Mouse (Mus musculus) heart, embryonic 15.5 days (tissue): ENCODE measurements around the gene Ptprq. TPM values are rescaled to one million over a fixed set of nuclear protein-coding genes. Genes with fewer than 3 reads are reported as not detected.

Source experiments
- ATAC-seq: fragments of 200-750 bp; cut with Nextera tagmentation; replicated peaks from 2 replicates; pipeline ENCODE4 v1.8.0; 2017; ENCODE audit warnings: low read depth, moderate TSS enrichment; ENCODE audit not compliant: insufficient number of reproducible peaks, insufficient read depth, low FRiP score
- H3K27ac ChIP-seq: fragments of 300-500 bp; sonication (generic); 2 replicates; pipeline ENCODE4 v1.5.1; 2015; ENCODE audit warnings: mild to moderate bottlenecking, inconsistent platforms
- H3K27me3 ChIP-seq: fragments of 300-500 bp; sonication (generic); 2 replicates; pipeline ENCODE4 v1.6.1; 2015; ENCODE audit warnings: inconsistent platforms
- H3K36me3 ChIP-seq: fragments of 300-500 bp; sonication (generic); 2 replicates; pipeline ENCODE4 v1.6.1; 2015; ENCODE audit warnings: mild to moderate bottlenecking, inconsistent platforms
- H3K4me1 ChIP-seq: fragments of 300-500 bp; sonication (generic); replicated peaks from 2 replicates; pipeline ENCODE4 v1.6.1; 2015; ENCODE audit warnings: inconsistent platforms
- H3K4me2 ChIP-seq: fragments of 300-500 bp; sonication (generic); 2 replicates; pipeline ENCODE4 v1.6.1; 2015; ENCODE audit warnings: inconsistent platforms, mild to moderate bottlenecking, moderate library complexity
- H3K4me3 ChIP-seq: fragments of 300-500 bp; sonication (generic); 2 replicates; pipeline ENCODE4 v1.5.1; 2015; ENCODE audit warnings: mild to moderate bottlenecking, inconsistent platforms
- H3K9ac ChIP-seq: fragments of 300-500 bp; sonication (generic); 2 replicates; pipeline ENCODE4 v1.6.1; 2015; ENCODE audit warnings: mild to moderate bottlenecking, inconsistent platforms
- H3K9me3 ChIP-seq: fragments of 300-500 bp; sonication (generic); replicated peaks from 2 replicates; pipeline ENCODE4 v1.6.1; 2016; ENCODE audit warnings: inconsistent platforms
- WGBS: fragments of 180-500 bp; shearing (Covaris S2); methylation state at CpG from one replicate; pipeline ENCODE4 v1.1.7; 2015; ENCODE audit warnings: mixed read lengths; 5-methylcytosine and 5-hydroxymethylcytosine counted together
- polyA plus RNA-seq: library from polyadenylated mRNA; unstranded; fragments of >200 nt; fragmentation: Nextera tagmentation; extraction: Ambion mirVana; gene quantifications from 2 replicates; pipeline ENCODE4 v1.2.1, GENCODE M21; 2015

Gene Ptprq
- polyA plus RNA-seq, 1 experiment from 2014 or later: 0.04 TPM

GRCm38 (mm10) chr10:107626648-107627047 is 93.2 kb downstream of the Ptprq start:
- 56% methylated on average over 1 of the region's 1 CpGs for WGBS

GRCm38 (mm10) chr10:107624211-107624610 is 95.6 kb downstream of the Ptprq start:
- no peaks in the 10 kb centered on the region for H3K27me3 ChIP-seq
- H3K4me1 ChIP-seq: no peaks in the 10 kb centered on the region
- H3K9ac ChIP-seq: no peak overlapping the region
- no peak overlapping the region for H3K4me3 ChIP-seq
- ATAC-seq: no peak
- H3K9me3 ChIP-seq: no peaks in the 10 kb centered on the region
- no peak overlapping the region for H3K4me2 ChIP-seq
- WGBS: 59% methylated on average over 4 of the region's 4 CpGs
- H3K27ac ChIP-seq: no peak overlapping the region
- no peaks in the 10 kb centered on the region for H3K36me3 ChIP-seq

More at GRCm38 (mm10) chr10:107626648-107627047, 93.2 kb downstream of the Ptprq start:
- no peak overlapping the region for H3K27ac ChIP-seq
- H3K4me3 ChIP-seq: no peak overlapping the region
- H3K9me3 ChIP-seq: no peaks in the 10 kb centered on the region
- H3K27me3 ChIP-seq: no peaks in the 10 kb centered on the region
- no peak overlapping the region for H3K4me2 ChIP-seq
- no peaks in the 10 kb centered on the region for H3K4me1 ChIP-seq
- no peaks in the 10 kb centered on the region for H3K36me3 ChIP-seq
- no peak overlapping the region for H3K9ac ChIP-seq
- ATAC-seq: no peak

GRCm38 (mm10) chr10:107615460-107615859 is 104.4 kb downstream of the Ptprq start:
- Histone ChIP-seq H3K9ac (no peak overlapping the region), H3K9me3 (no peaks in the 10 kb centered on the region), H3K36me3 (no peaks in the 10 kb centered on the region), H3K4me2 (no peak overlapping the region), H3K4me1 (no peaks in the 10 kb centered on the region), H3K27me3 (no peaks in the 10 kb centered on the region), H3K27ac (no peak overlapping the region), H3K4me3 (no peak overlapping the region)
- 74% methylated on average over 2 of the region's 2 CpGs for WGBS
- ATAC-seq: no peak

- ATAC-seq: no peak
- 85% methylated on average over 6 of the region's 6 CpGs for WGBS
Measured at GRCm38 (mm10) chr10:107601371-107601770, 118.5 kb downstream of the Ptprq start.

GRCm38 (mm10) chr10:107583360-107583759 is 136.5 kb downstream of the Ptprq start:
- Histone ChIP-seq H3K36me3 (no peaks in the 10 kb centered on the region), H3K9ac (no peak overlapping the region), H3K9me3 (no peaks in the 10 kb centered on the region), H3K27me3 (no peaks in the 10 kb centered on the region), H3K4me1 (no peaks in the 10 kb centered on the region), H3K4me3 (no peak overlapping the region), H3K27ac (no peak overlapping the region), H3K4me2 (no peak overlapping the region)
- no peak for ATAC-seq
- 68% methylated on average over 5 of the region's 5 CpGs for WGBS

More at GRCm38 (mm10) chr10:107601371-107601770, 118.5 kb downstream of the Ptprq start:
- no peak overlapping the region for H3K4me2 ChIP-seq
- no peak overlapping the region for H3K27ac ChIP-seq
- no peak overlapping the region for H3K4me3 ChIP-seq
- no peaks in the 10 kb centered on the region for H3K27me3 ChIP-seq
- H3K9ac ChIP-seq: no peak overlapping the region
- no peaks in the 10 kb centered on the region for H3K9me3 ChIP-seq
- no peaks in the 10 kb centered on the region for H3K4me1 ChIP-seq
- H3K36me3 ChIP-seq: no peaks in the 10 kb centered on the region

- Histone ChIP-seq H3K4me3 (no peak overlapping the region), H3K4me1 (no peaks in the 10 kb centered on the region), H3K27ac (no peak overlapping the region), H3K9ac (no peak overlapping the region), H3K36me3 (no peaks in the 10 kb centered on the region), H3K4me2 (no peak overlapping the region), H3K27me3 (no peaks in the 10 kb centered on the region), H3K9me3 (no peaks in the 10 kb centered on the region)
- 70% methylated on average over 3 of the region's 3 CpGs for WGBS
- ATAC-seq: no peak
Measured at GRCm38 (mm10) chr10:107569044-107569443, 150.8 kb downstream of the Ptprq start.

- Histone ChIP-seq H3K36me3 (no peaks in the 10 kb centered on the region), H3K4me2 (no peak overlapping the region), H3K4me1 (no peaks in the 10 kb centered on the region), H3K27ac (no peak overlapping the region), H3K9me3 (no peaks in the 10 kb centered on the region), H3K4me3 (no peak overlapping the region), H3K27me3 (no peaks in the 10 kb centered on the region), H3K9ac (no peak overlapping the region)
- 78% methylated on average over 4 of the region's 4 CpGs for WGBS
- no peak for ATAC-seq
Measured at GRCm38 (mm10) chr10:107568261-107568660, 151.6 kb downstream of the Ptprq start.

- Histone ChIP-seq H3K4me2 (no peak overlapping the region), H3K9me3 (no peaks in the 10 kb centered on the region), H3K4me3 (no peak overlapping the region), H3K27ac (no peak overlapping the region), H3K27me3 (no peaks in the 10 kb centered on the region), H3K36me3 (no peaks in the 10 kb centered on the region), H3K4me1 (no peaks in the 10 kb centered on the region), H3K9ac (no peak overlapping the region)
- WGBS: 39% methylated on average over 13 of the region's 13 CpGs
- no peak for ATAC-seq
Measured at GRCm38 (mm10) chr10:107562875-107563274, 157.0 kb downstream of the Ptprq start.

GRCm38 (mm10) chr10:107560881-107561280 is 159.0 kb downstream of the Ptprq start:
- no peak overlapping the region for H3K27ac ChIP-seq
- H3K4me1 ChIP-seq: no peaks in the 10 kb centered on the region
- H3K9me3 ChIP-seq: no peaks in the 10 kb centered on the region
- H3K4me2 ChIP-seq: no peak overlapping the region
- H3K27me3 ChIP-seq: no peaks in the 10 kb centered on the region
- no peak overlapping the region for H3K9ac ChIP-seq
- ATAC-seq: no peak
- H3K36me3 ChIP-seq: no peaks in the 10 kb centered on the region
- H3K4me3 ChIP-seq: no peak overlapping the region

GRCm38 (mm10) chr10:107543026-107543425 is 176.8 kb downstream of the Ptprq start:
- Histone ChIP-seq H3K27me3 (no peaks in the 10 kb centered on the region), H3K9me3 (no peaks in the 10 kb centered on the region), H3K4me3 (no peak overlapping the region), H3K27ac (no peak overlapping the region), H3K9ac (no peak overlapping the region), H3K4me2 (no peak overlapping the region), H3K4me1 (no peaks in the 10 kb centered on the region), H3K36me3 (no peaks in the 10 kb centered on the region)
- 47% methylated on average over 1 of the region's 1 CpGs for WGBS
- no peak for ATAC-seq

- Histone ChIP-seq H3K9me3 (no peaks in the 10 kb centered on the region), H3K4me2 (no peak overlapping the region), H3K36me3 (no peaks in the 10 kb centered on the region), H3K27ac (no peak overlapping the region), H3K9ac (no peak overlapping the region), H3K4me3 (no peak overlapping the region), H3K27me3 (no peaks in the 10 kb centered on the region), H3K4me1 (no peaks in the 10 kb centered on the region)
- no peak for ATAC-seq
- WGBS: 50% methylated on average over 1 of the region's 1 CpGs
Measured at GRCm38 (mm10) chr10:107528758-107529157, 191.1 kb downstream of the Ptprq start.

- Histone ChIP-seq H3K4me1 (no peaks in the 10 kb centered on the region), H3K4me3 (no peak overlapping the region), H3K4me2 (no peak overlapping the region), H3K9me3 (no peaks in the 10 kb centered on the region), H3K27ac (no peak overlapping the region), H3K9ac (no peak overlapping the region), H3K27me3 (no peaks in the 10 kb centered on the region), H3K36me3 (no peaks in the 10 kb centered on the region)
- 68% methylated on average over 5 of the region's 5 CpGs for WGBS
- ATAC-seq: no peak
Measured at GRCm38 (mm10) chr10:107519216-107519615, 200.6 kb downstream of the Ptprq start.
